Mouse (Mus musculus): Measurements from ENCODE around the gene Zbtb7a.

The Zbtb7a gene

GRCm38 (mm10) chr10:81192270-81192967 is 57.4 kb downstream of the Zbtb7a start:
- peak; percentile 91 for DNase-seq

- no peak for DNase-seq
These were observed 58.0 kb downstream of the Zbtb7a start for GRCm38 (mm10) chr10:81192968-81193501.

- DNase-seq: peak; percentile 56
These were observed 59.2 kb downstream of the Zbtb7a start for GRCm38 (mm10) chr10:81193991-81194774.

- DNase-seq: no peak
These were observed 60.3 kb downstream of the Zbtb7a start for GRCm38 (mm10) chr10:81195300-81195699.

GRCm38 (mm10) chr10:81196470-81197065 is 61.5 kb downstream of the Zbtb7a start:
- DNase-seq: no peak

GRCm38 (mm10) chr10:81197305-81197704 is 62.3 kb downstream of the Zbtb7a start:
- DNase-seq: no peak

- DNase-seq: peak; percentile 76
These were observed 63.2 kb downstream of the Zbtb7a start for GRCm38 (mm10) chr10:81198230-81198629.

- no peak for DNase-seq
These were observed 64.0 kb downstream of the Zbtb7a start for GRCm38 (mm10) chr10:81198990-81199389.

GRCm38 (mm10) chr10:81200141-81200540 is 65.1 kb downstream of the Zbtb7a start:
- DNase-seq: no peak

- no peak for DNase-seq
These were observed 65.7 kb downstream of the Zbtb7a start for GRCm38 (mm10) chr10:81200605-81201287.

- DNase-seq: no peak
These were observed 67.1 kb downstream of the Zbtb7a start, which contains the start of gene Nmrk2 for GRCm38 (mm10) chr10:81201807-81202758. Nmrk2 (minus strand) TSS chr10:81202051.
